Mouse (Mus musculus) intestine, embryonic 16.5 days (tissue): ENCODE results near the gene Plin1. TPM values are rescaled to one million over a fixed set of nuclear protein-coding genes. Genes with fewer than 3 reads are reported as not detected.
A peak's percentile ranks its signal among the peaks of the same experiment; 100 is the strongest.

Experiments
- ATAC-seq: fragments of 200-750 bp; cut with Nextera tagmentation; 2 replicates; pipeline ENCODE4 v1.8.0; 2017; ENCODE audit warnings: moderate TSS enrichment, moderate library complexity
- H3K27ac ChIP-seq: fragments of 300-500 bp; sonication (generic); 2 replicates; pipeline ENCODE4 v1.5.1; 2014; ENCODE audit warnings: mild to moderate bottlenecking, low read length
- H3K27me3 ChIP-seq: fragments of 300-500 bp; sonication (generic); replicated peaks from 2 replicates; pipeline ENCODE4 v1.6.1; 2014; ENCODE audit warnings: low read length, control low read depth, mixed read lengths; ENCODE audit not compliant: control insufficient read depth, insufficient read depth
- H3K36me3 ChIP-seq: fragments of 300-500 bp; sonication (generic); 2 replicates; pipeline ENCODE4 v1.6.1; 2014; ENCODE audit warnings: low read length, control low read depth; ENCODE audit not compliant: control insufficient read depth, insufficient read depth
- H3K4me1 ChIP-seq: fragments of 300-500 bp; sonication (generic); 2 replicates; pipeline ENCODE4 v1.6.1; 2014; ENCODE audit warnings: low read length, control low read depth, mixed read lengths; ENCODE audit not compliant: control insufficient read depth, insufficient read depth
- H3K4me2 ChIP-seq: fragments of 300-500 bp; sonication (generic); 2 replicates; pipeline ENCODE4 v1.6.1; 2014; ENCODE audit warnings: low read depth, low read length, control low read depth
- H3K4me3 ChIP-seq: fragments of 300-500 bp; sonication (generic); 2 replicates; pipeline ENCODE4 v1.5.1; 2014; ENCODE audit warnings: mild to moderate bottlenecking, low read length
- H3K9ac ChIP-seq: fragments of 300-500 bp; sonication (generic); 2 replicates; pipeline ENCODE4 v1.6.1; 2014; ENCODE audit warnings: low read depth, low read length
- H3K9me3 ChIP-seq: fragments of 300-500 bp; sonication (generic); 2 replicates; pipeline ENCODE4 v1.6.1; 2016; ENCODE audit warnings: low read length, control low read depth; ENCODE audit not compliant: control insufficient read depth
- WGBS: fragments of 180-500 bp; shearing (Covaris S2); extraction: QIAGEN DNeasy Blood & Tissue Kit; methylation state at CpG from one replicate; pipeline ENCODE4 v1.1.7; 2014; 5-methylcytosine and 5-hydroxymethylcytosine counted together
- polyA plus RNA-seq: library from polyadenylated mRNA; unstranded; fragments of >200 nt; fragmentation: Nextera tagmentation; extraction: Ambion mirVana; gene quantifications from 2 replicates; pipeline ENCODE4 v1.2.1, GENCODE M21; 2015

Gene Plin1
- polyA plus RNA-seq, 1 experiment from 2014 or later, result not detected

GRCm38 (mm10) chr7:79721386-79721977 lies 11.2 kb downstream of the Plin1 start:
- H3K9ac ChIP-seq, result peak overlapping the region; percentile 83
- peak overlapping the region; percentile 68 for H3K4me3 ChIP-seq
- no peaks in the 10 kb centered on the region for H3K9me3 ChIP-seq
- H3K4me2 ChIP-seq, result peak overlapping the region; percentile 97
- under 1% methylated on average over 48 of the region's 48 CpGs for WGBS
- H3K27me3 ChIP-seq, result no peaks in the 10 kb centered on the region; the same call in 1 of the 2 replicates
- H3K27ac ChIP-seq, result peak overlapping the region; percentile 43; the same call in 1 of the 2 replicates
- H3K36me3 ChIP-seq, result no peaks in the 10 kb centered on the region
- no peaks in the 10 kb centered on the region for H3K4me1 ChIP-seq
- ATAC-seq, result peak; percentile 87

- ATAC-seq, result peak; percentile 97
- Histone ChIP-seq H3K27me3 (0 out of 2 replicates have a peak, but pooled peaks cover 2% of the 10 kb centered on the region), H3K9ac (peak within 1 kb of the TSS; percentile 80), H3K9me3 (no peaks in the 10 kb centered on the region), H3K36me3 (no peaks in the 10 kb centered on the region), H3K4me2 (peak within 1 kb of the TSS; percentile 88), H3K4me3 (peak within 1 kb of the TSS; percentile 78), H3K4me1 (peaks cover 10% of the 10 kb centered on the region), H3K27ac (no peak within 1 kb of the TSS)
- under 1% methylated on average over 45 of the region's 55 CpGs for WGBS
Observed at GRCm38 (mm10) chr7:79715187-79715981, 17.3 kb downstream of the Plin1 start, which contains the start of gene Kif7. TSS of gene Kif7 (minus strand) at chr7:79715720.

- no peak for ATAC-seq
- Histone ChIP-seq H3K36me3 (no peaks in the 10 kb centered on the region), H3K9ac (no peak overlapping the region), H3K4me2 (no peak overlapping the region), H3K9me3 (no peaks in the 10 kb centered on the region), H3K4me1 (peaks cover 9% of the 10 kb centered on the region), H3K27me3 (0 out of 2 replicates have a peak, but pooled peaks cover 7% of the 10 kb centered on the region), H3K27ac (no peak overlapping the region), H3K4me3 (no peak overlapping the region; the same call in 1 of the 2 replicates)
- 57% methylated on average over 17 of the region's 17 CpGs for WGBS
Observed at GRCm38 (mm10) chr7:79710831-79711230, 21.9 kb downstream of the Plin1 start.

GRCm38 (mm10) chr7:79710130-79710607 lies 22.5 kb downstream of the Plin1 start:
- Histone ChIP-seq H3K4me3 (peak overlapping the region; percentile 50), H3K4me2 (peak overlapping the region; percentile 78), H3K36me3 (no peaks in the 10 kb centered on the region), H3K9ac (peak overlapping the region; percentile 66), H3K27me3 (0 out of 2 replicates have a peak, but pooled peaks cover 7% of the 10 kb centered on the region), H3K9me3 (no peaks in the 10 kb centered on the region), H3K4me1 (peaks cover 8% of the 10 kb centered on the region; the same call in 1 of the 2 replicates), H3K27ac (no peak overlapping the region)
- 6% methylated on average over 53 of the region's 55 CpGs for WGBS
- peak; percentile 67 for ATAC-seq

- H3K27me3 ChIP-seq, result 0 out of 2 replicates have a peak, but pooled peaks cover 5% of the 10 kb centered on the region
- 90% methylated on average over 5 of the region's 5 CpGs for WGBS
- no peak overlapping the region for H3K9ac ChIP-seq
- 0 out of 2 replicates have a peak, but pooled peaks cover 2% of the 10 kb centered on the region for H3K4me1 ChIP-seq
- H3K4me3 ChIP-seq, result no peak overlapping the region
- H3K9me3 ChIP-seq, result no peaks in the 10 kb centered on the region
- no peak overlapping the region for H3K27ac ChIP-seq
- peaks cover 3% of the 10 kb centered on the region; the same call in 1 of the 2 replicates for H3K36me3 ChIP-seq
- H3K4me2 ChIP-seq, result no peak overlapping the region
- no peak for ATAC-seq
Observed at GRCm38 (mm10) chr7:79705210-79705609, 27.5 kb downstream of the Plin1 start.

- H3K9me3 ChIP-seq, result no peaks in the 10 kb centered on the region
- no peak overlapping the region for H3K4me3 ChIP-seq
- no peak overlapping the region for H3K4me2 ChIP-seq
- H3K9ac ChIP-seq, result no peak overlapping the region
- H3K27ac ChIP-seq, result no peak overlapping the region
- peaks cover 8% of the 10 kb centered on the region; the same call in 1 of the 2 replicates for H3K36me3 ChIP-seq
- no peaks in the 10 kb centered on the region for H3K27me3 ChIP-seq
- 79% methylated on average over 16 of the region's 16 CpGs for WGBS
- ATAC-seq, result no peak
- no peaks in the 10 kb centered on the region for H3K4me1 ChIP-seq
Observed at GRCm38 (mm10) chr7:79702755-79703154, 29.9 kb downstream of the Plin1 start.

GRCm38 (mm10) chr7:79696495-79696894 lies 36.2 kb downstream of the Plin1 start:
- no peak for ATAC-seq
- Histone ChIP-seq H3K4me3 (no peak overlapping the region), H3K27ac (no peak overlapping the region), H3K4me1 (no peaks in the 10 kb centered on the region), H3K27me3 (no peaks in the 10 kb centered on the region), H3K36me3 (peaks cover 28% of the 10 kb centered on the region), H3K9ac (no peak overlapping the region), H3K9me3 (no peaks in the 10 kb centered on the region), H3K4me2 (no peak overlapping the region)
- WGBS, result 85% methylated on average over 8 of the region's 8 CpGs

GRCm38 (mm10) chr7:79680231-79680630 lies 52.5 kb downstream of the Plin1 start:
- Histone ChIP-seq H3K36me3 (peaks cover 11% of the 10 kb centered on the region), H3K4me1 (no peaks in the 10 kb centered on the region), H3K9ac (no peak overlapping the region), H3K27me3 (no peaks in the 10 kb centered on the region), H3K4me2 (no peak overlapping the region), H3K9me3 (no peaks in the 10 kb centered on the region), H3K27ac (no peak overlapping the region), H3K4me3 (no peak overlapping the region)
- 96% methylated on average over 2 of the region's 2 CpGs for WGBS
- ATAC-seq, result no peak

- H3K9me3 ChIP-seq, result no peaks in the 10 kb centered on the region
- peaks cover 11% of the 10 kb centered on the region for H3K36me3 ChIP-seq
- H3K27me3 ChIP-seq, result no peaks in the 10 kb centered on the region
- no peak for ATAC-seq
- H3K4me1 ChIP-seq, result no peaks in the 10 kb centered on the region
- H3K4me2 ChIP-seq, result no peak overlapping the region
- H3K27ac ChIP-seq, result no peak overlapping the region
- H3K9ac ChIP-seq, result no peak overlapping the region
- H3K4me3 ChIP-seq, result no peak overlapping the region
Observed at GRCm38 (mm10) chr7:79679186-79679585, 53.5 kb downstream of the Plin1 start.
